Mouse (Mus musculus): ENCODE measurements around the gene C1qtnf2.

C1qtnf2 gene

DNA sequence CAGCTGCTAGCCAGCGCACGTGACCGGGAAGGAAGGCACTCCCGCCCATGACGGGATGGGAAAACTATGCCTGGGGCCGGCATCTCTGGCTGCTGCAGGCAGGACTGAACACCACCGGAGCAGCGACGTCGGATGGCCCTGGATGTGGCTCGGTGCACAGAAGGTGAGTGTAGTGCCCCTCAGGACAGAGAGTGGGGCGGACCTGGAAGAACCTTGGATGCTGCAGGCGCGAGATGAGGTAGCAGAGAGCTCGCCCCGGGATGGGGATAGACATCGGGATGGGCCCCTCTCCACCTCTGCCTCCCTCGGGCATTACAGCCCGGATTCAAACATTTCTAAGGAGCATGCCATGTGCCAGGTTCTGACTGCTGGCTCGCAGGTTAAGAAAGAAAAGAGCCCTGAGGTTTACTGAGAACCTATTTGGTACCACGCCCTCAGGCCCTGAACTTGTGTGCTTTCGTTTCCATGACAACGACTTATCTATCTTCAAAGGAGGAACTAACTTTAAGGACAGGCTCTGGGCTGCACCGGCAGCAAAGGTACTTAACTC lies at the start of gene C1qtnf2:
TSS of gene C1qtnf2 (plus strand) at position 52 of the 550 bp plus-strand sequence.
- no peak for DNase-seq (ENCODE audit: low spot score in 2 of 2)

- no peak for DNase-seq (ENCODE audit: low spot score in 2 of 2)
These were observed 49.7 kb upstream of the C1qtnf2 start for GRCm38 (mm10) chr11:43424386-43424785.

DNA sequence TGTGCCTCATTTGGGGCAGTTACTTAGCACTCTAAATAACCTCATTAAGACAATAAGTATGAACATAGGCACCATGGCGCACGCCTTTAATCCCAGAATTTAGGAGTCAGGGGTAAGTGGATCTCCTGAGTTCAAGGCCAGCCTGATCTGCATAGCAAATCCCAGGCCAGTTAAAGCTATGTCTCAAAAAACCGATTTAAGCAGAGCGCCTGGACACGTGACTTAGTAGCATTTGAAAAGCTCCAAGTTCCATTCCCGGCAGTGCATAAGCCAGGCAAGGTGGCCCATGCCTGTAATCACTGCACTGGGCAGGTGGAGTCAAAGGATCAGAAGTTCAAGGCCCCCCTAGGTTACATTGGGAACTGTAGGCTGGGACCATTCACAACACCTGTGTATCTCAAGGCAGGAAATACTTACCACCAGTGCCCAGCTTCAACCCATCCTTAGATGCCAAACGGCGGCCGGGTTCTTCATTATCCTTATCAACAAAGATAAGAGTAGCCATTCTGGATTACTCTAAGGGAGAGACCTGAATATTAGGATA lies 48.8 kb upstream of the C1qtnf2 start:
- DNase-seq (ENCODE audit: low spot score in 2 of 2) = no peak

DNA sequence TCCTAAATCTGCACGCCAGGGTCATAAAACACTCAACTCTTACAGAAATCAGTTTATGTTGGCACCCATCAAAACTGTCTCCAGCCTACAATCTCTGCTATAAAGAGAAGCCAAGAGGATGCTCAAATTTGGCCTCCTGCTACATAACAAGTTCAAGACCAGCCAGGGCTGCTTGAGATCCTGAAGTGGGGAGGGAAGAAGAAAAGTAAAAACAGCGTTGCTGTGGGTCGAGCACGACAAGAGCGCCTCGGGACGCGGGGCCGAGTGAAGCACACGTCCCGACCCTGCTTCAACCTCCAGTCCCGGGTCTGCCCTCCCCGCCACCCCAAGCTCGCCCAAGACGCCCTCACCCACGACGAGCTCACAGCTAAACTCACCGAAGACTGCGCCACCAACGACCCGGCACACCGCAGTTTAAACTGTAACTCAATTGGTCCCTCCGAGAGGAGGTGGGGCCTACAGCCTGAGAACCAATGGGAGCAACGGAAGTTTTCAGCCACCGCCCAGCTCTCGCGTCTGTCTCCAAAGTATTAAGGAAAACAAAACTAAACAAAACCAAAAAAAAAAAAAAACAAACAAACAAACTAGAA lies 48.2 kb upstream of the C1qtnf2 start, which contains the start of gene Pttg1:
TSS of gene Pttg1 (minus strand) at position 428 of the 590 bp plus-strand sequence.
- peak; percentile 38 to 65 for DNase-seq (ENCODE audit: low spot score in 2 of 2)

DNA sequence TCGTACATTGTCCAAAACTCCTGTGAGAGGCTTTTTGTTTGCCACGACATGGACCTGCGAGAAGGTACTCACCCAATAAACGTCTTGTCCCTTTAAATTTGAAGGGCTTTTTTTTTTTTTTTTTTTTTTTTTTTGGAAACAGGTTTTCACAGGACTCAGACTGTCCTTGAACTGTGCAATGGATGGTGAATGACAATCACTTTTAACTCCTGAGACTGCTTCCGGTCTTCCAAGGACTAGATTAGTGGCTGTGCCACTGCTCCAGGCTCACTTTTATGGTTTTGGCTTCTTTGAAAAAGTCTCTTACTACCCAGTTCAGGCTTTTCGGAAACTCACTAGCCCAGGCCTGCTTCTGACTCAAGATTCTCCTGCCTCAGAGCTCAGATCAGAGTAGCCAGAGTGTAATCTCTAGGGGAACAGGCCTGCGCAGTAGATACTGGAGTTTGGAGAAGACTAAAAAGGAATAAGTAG lies 47.6 kb upstream of the C1qtnf2 start:
- no peak for DNase-seq (ENCODE audit: low spot score in 2 of 2)

- DNase-seq (ENCODE audit: low spot score in 2 of 2) = peak in 1 of 2 experiments; percentile 67
These were observed 40.6 kb upstream of the C1qtnf2 start, which contains the start of gene Slu7 for GRCm38 (mm10) chr11:43433254-43434023. Gene Slu7 (plus strand): TSS chr11:43433744.

DNA sequence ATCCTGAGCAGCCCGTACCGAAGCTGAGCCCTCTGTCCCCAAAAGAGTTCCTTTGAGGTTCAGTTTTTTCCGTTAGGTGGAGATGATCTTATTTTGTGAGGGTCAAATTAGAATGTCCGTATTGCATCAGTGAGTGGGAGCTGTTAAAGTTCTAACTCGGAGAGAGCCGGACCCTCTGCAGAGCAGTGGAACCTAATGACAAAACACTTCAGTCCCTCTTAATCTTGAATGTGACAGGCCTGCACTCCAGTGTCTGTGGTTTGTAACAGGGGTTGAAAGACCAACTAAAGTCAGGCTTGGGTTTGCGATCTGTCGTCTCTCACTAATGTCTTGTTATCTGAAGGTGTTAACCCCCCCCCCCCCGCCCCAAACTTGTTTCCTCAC lies 40.1 kb upstream of the C1qtnf2 start:
- no peak for DNase-seq (ENCODE audit: low spot score in 2 of 2)

- DNase-seq (ENCODE audit: low spot score in 2 of 2) = no peak
These were observed 33.0 kb upstream of the C1qtnf2 start for GRCm38 (mm10) chr11:43441121-43441520.

DNA sequence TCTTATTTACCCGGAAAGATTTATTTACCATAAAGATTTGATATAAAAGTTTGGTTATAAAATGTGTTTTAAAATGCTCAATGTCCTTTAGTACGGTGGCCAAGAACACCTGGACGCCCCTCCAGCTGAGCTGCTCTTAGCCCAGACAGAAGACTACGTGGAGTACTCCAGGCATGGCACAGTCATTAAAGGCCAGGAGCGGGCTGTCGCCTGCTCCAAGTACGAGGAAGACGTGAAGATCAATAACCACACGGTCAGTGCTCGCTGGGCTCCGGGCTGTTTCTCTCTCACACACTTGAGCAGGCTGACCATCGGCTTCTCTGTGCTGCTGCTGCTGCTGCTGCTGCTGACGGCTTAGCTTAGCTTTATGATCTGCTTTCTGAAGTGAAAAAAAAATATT lies 30.9 kb upstream of the C1qtnf2 start:
- DNase-seq (ENCODE audit: low spot score in 2 of 2) = no peak

DNA sequence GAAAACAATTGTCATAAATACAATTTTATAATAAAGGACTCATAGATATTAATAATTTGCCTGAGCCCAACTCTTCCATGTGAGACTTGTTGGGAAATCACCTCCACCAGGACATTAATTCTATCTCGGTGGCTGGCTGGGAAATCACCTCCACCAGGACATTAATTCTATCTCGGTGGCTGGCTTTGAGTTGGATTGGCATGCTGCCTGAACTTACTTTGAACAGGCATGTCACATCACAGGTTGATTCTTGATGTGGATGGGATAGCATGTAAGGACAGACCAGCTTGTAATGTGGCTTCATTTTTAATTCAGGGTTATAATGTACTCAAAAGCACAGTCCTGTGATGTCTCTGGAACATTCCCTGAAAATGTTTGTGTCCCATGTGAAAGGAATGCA lies 24.2 kb upstream of the C1qtnf2 start:
- no peak for DNase-seq (ENCODE audit: low spot score in 2 of 2)

- DNase-seq (ENCODE audit: low spot score in 2 of 2) = no peak
These were observed 22.8 kb upstream of the C1qtnf2 start for GRCm38 (mm10) chr11:43451322-43451721.

- no peak for DNase-seq (ENCODE audit: low spot score in 2 of 2)
These were observed 21.8 kb upstream of the C1qtnf2 start for GRCm38 (mm10) chr11:43452266-43452665.

GRCm38 (mm10) chr11:43463204-43463603 lies 10.9 kb upstream of the C1qtnf2 start:
- DNase-seq (ENCODE audit: low spot score in 2 of 2) = no peak

GRCm38 (mm10) chr11:43470118-43470517 lies 4.0 kb upstream of the C1qtnf2 start:
- DNase-seq (ENCODE audit: low spot score in 2 of 2) = no peak

GRCm38 (mm10) chr11:43470881-43471820 lies 2.9 kb upstream of the C1qtnf2 start:
- no peak for DNase-seq (ENCODE audit: low spot score in 2 of 2)

GRCm38 (mm10) chr11:43473115-43473514 lies 961 bp upstream of the C1qtnf2 start:
- DNase-seq (ENCODE audit: low spot score in 2 of 2) = no peak

GRCm38 (mm10) chr11:43473635-43474224 lies 346 bp upstream of the C1qtnf2 start:
- DNase-seq (ENCODE audit: low spot score in 2 of 2) = no peak

- DNase-seq (ENCODE audit: low spot score in 2 of 2) = no peak
These were observed 5.3 kb downstream of the C1qtnf2 start for GRCm38 (mm10) chr11:43479376-43479775.

GRCm38 (mm10) chr11:43480561-43480960 lies 6.5 kb downstream of the C1qtnf2 start:
- no peak for DNase-seq (ENCODE audit: low spot score in 2 of 2)

DNA sequence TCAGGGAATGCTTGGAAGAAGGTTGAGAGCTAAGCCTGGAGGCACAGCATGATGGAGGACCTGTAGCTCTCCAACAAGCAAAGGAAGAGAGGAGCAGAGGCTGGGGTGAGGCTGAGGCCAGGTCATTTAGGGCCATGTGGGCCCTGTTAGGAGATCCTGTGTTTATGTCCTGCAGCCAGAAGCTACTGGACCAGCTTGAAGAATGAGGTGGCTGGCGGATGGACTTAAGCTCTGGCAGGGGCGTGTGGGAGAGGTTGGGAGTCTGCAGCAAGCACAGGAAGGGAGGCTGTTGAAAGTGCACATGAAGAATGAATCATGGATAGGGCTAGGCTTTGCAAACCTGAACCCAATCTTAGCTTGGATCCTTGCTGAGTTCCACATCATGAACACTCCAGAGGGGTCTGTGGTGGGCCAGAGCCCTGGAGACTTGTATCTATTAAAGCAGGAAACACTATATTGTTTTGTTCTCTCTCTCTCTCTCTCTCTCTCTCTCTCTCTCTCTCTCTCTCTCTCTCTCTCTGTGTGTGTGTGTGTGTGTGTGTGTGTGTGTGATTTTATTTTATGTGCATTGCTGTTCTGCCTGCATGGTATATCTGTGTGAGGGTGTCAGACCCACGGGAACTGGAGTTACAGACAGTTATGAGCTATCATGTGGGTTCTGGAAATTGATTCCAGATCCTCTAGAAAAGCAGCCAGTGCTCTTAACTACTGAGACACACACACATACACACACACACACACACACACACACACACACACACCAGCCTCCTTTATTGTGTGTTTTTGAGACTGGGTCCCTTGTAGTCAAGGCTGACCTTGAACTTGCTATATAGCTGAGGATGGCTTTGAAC lies 7.8 kb downstream of the C1qtnf2 start:
- DNase-seq (ENCODE audit: low spot score in 2 of 2) = no peak

Measured in frontal cortex, postnatal 10 days (tissue).